Mouse (Mus musculus): ENCODE data around the gene Cysltr1.

Cysltr1 gene

GRCm38 (mm10) chrX:106603386-106603785 lies at the start of gene Cysltr1:
TSS of gene Cysltr1 (minus strand) at chrX:106603679.
- peak; percentile 5 for DNase-seq (ENCODE audit: extremely low spot score)

GRCm38 (mm10) chrX:106634799-106635541 lies 31.5 kb upstream of the Cysltr1 start:
- no peak for DNase-seq (ENCODE audit: extremely low spot score)

DNA sequence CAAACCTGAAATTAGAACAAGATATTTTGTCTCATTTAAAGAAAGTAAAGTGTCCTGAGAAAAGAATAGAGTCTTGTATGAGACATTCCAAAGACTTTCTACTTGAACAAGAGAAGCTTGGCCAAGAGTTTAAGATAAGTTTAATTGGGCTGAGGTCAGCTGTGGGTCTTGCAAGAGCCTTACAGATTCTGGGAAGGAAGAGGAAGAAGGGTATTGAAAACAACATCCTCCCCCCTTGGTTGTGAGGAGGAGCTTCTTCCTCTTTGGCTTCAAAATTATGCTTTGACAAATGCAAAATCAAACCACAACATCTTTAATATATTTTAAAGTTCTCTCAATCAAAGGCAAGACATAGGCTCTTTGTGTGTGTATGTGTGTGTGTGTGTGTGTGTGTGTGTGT lies 30.1 kb upstream of the Cysltr1 start:
- no peak for DNase-seq (ENCODE audit: extremely low spot score)

- no peak for DNase-seq (ENCODE audit: extremely low spot score)
Measured at GRCm38 (mm10) chrX:106628514-106628913, 25.0 kb upstream of the Cysltr1 start.

DNA sequence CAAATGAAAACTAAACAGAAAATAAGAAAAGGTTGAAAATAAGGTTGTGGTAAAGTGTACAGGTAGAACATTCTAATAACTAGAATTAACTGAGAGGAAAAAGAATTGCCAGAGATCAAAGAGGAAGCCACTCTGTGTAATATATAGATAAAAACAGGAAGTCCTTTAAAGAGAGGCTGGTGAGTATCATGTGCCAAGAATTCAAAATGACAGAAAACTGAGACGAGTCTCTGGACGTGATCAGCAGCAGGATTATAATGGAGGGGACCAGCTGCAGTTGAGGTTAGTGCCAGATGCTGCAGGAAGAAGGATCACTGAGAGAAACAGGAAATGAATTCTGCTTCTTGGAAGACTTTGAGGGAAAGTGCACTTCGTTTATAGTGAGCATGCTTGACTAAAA lies 20.2 kb upstream of the Cysltr1 start:
- no peak for DNase-seq (ENCODE audit: extremely low spot score)

DNA sequence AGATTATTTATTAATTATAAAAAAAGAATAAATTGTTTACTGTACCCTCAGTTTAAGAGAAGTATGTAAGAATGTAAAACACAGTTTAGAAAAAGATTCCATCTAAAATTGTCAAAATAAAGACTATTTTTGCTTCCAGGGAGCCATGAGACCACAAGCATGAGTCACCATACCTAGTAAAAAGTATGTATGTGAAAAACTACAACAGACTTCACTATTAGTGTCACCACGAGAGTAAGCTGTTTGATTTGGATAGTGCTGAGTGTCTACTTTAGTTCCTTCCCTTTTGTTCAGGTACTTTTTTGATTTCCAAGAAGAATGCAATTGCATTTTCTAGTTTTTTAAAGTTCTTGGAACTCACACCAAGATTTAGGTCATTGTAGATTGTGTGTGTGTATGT lies 19.0 kb upstream of the Cysltr1 start:
- no peak for DNase-seq (ENCODE audit: extremely low spot score)

- peak; percentile 15 for DNase-seq (ENCODE audit: extremely low spot score)
Measured at GRCm38 (mm10) chrX:106602574-106603258, 763 bp downstream of the Cysltr1 start.

- no peak for DNase-seq (ENCODE audit: extremely low spot score)
Measured at GRCm38 (mm10) chrX:106595904-106596303, 7.6 kb downstream of the Cysltr1 start.

DNA sequence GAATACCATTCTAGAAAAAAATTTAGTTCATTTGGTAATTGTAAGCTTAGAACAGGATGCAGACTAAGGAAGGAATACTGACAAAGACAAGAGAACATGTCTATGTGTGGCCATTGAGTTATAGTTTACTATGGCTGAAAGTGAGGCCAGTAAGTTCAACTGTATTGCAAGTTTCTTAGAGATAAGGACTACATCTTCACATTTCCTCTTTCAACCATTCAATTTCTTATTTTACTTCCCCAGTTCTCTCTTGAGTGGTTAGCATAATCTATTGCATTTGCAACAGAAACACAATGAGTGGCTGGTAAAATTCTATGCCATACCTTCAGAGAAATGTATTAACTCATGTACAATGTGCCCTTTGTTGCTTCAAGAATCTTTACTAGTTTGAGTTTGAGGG lies 9.6 kb downstream of the Cysltr1 start:
- DNase-seq (ENCODE audit: extremely low spot score): no peak

DNA sequence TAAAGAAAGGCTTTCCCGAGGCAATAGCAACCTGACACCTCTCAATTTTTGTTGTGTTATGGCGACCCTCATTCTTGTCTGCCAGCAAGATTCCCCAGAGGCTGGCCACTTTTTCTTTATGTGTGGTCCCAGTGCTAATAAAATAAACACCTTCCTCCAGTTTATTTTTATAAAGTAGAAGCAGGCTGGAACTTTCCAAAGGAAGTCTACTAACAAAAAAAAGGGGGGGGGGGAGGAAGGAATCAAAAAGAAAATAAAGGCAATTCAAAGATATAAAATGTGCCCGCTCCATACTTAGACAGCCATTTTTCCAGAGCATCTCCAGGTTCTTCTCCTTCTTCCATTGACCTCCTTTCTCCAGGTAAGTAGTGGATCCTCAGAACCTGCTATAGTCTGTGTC lies 20.6 kb downstream of the Cysltr1 start, which contains the start of gene Gm5127:
Gene Gm5127, plus strand, starts transcription at position 301 of the 400 bp plus-strand sequence.
- DNase-seq (ENCODE audit: extremely low spot score): peak; percentile 6

GRCm38 (mm10) chrX:106582197-106582596 lies 21.3 kb downstream of the Cysltr1 start:
- peak; percentile 4 for DNase-seq (ENCODE audit: extremely low spot score)

DNA sequence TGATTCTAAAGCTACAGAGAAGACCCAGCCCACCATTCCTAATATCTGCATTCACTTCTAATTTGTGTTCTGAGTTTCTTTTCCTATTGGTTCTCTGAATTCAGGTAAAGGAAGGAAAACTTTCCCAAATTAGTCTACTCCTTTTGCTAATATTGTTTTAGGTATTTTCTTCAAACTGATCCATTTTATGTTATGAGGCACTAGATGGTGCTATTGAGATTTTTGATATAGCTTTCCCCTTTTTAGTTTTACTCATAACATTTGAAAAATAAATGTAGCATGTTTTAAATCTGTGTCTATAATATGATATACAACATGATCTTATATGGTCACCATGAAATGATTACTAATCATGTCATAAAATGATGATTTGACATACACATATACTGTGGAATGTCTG lies 23.1 kb downstream of the Cysltr1 start:
- DNase-seq (ENCODE audit: extremely low spot score): no peak

DNA sequence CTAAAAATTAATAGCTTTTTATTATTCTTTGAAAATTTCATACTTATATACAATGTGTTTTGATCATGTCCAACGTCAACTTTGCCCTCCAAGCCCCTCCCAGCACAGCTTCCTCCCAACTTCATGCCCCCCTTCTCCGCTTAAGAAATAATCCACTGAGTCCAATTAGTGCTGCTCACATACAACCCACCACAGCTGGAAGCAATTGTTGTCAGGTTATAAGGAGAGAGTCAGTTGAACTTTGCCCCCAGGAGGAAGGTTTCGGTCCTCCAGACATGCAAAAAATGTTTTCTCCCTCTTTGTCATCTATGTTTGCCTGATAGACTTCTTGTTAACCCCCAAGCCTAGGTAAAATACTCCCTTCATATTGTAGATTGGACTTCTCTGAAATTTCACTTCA lies 24.5 kb downstream of the Cysltr1 start:
- peak; percentile 3 for DNase-seq (ENCODE audit: extremely low spot score)

DNA sequence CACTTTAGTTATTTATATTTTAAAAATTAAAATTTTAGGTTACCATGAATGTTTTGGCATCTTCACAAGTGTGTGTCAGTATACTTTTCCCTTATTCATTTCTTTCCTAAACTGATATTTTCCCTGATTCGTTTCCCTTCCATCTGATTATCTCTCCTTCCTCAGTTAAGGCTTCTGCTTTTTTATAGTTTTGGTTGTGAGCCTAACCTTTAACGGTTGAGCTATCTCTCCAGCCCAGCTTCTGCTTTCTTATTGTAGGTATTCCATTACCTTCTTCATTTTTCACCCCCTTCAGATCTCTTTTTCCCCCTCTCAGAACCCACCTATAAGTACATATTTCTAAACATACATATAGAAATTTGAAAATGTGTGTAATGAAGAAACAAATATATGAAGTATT lies 48.0 kb downstream of the Cysltr1 start:
- no peak for DNase-seq (ENCODE audit: extremely low spot score)

- no peak for DNase-seq (ENCODE audit: extremely low spot score)
Measured at GRCm38 (mm10) chrX:106536359-106536758, 67.1 kb downstream of the Cysltr1 start.

Data from embryo, embryonic 9.5 days (tissue).